Comparison of ENCODE assay signal across 14 mouse cellular contexts in the genomic region with DNA sequence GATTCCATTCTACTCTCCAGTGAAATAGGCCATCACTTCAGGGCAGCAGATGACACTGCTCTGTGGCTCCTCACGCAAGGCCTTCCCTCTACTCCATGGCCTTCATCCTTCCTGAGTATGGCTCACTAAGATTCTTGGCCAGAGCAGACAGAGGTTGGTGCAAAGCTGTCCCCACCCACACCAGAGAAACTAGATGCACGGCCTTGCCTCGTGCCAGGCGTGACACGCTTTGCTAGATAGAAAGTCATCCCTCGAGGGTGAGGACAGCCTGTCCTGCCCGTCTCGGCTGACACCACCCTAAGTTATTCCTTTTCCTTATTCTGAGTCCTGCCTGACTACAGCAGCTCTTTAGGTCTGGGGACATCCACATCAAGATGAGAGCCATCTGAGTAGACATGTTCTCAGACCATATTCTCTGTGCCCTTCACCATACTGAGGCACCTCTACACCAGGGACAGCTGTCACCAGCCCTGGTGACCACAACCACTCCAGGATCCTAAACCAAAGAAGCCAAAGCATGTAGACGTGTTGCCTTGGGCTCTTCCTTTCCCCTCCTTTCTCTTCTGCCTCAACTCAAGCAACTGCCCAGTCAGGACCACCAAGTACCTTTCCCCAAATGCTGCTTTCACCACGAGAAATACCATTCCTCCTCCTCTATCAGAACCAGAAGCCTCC.
A peak's percentile ranks its signal among the peaks of the same experiment; 100 is the strongest.
DNase-seq lines count a peak whose midpoint lies in the region; ATAC-seq lines count a peak whose summit lies in the region.
"Had no signal": no experiment of that assay in that cellular context is flagged by ENCODE, and none has a peak within 500 bp of the region (broad histone marks: within the 10 kb centered on the region; RNA-seq: fewer than 3 reads in every experiment).

No protein-coding gene starts in this region.

- no peaks in the 10 kb centered on the region for H3K9me3 ChIP-seq in heart, embryonic 13.5 days
- no peaks in the 10 kb centered on the region for H3K9me3 ChIP-seq in midbrain, embryonic 10.5 days (replicated peaks)
- H3K9me3 ChIP-seq in midbrain, embryonic 16.5 days (replicated peaks; ENCODE audit: control insufficient read depth, low read length, poor library complexity, severe bottlenecking) = no peaks in the 10 kb centered on the region
- no peaks in the 10 kb centered on the region for H3K9me3 ChIP-seq in hindbrain, embryonic 12.5 days (replicated peaks)
- H3K9me3 ChIP-seq: limb, embryonic 10.5 days; liver, embryonic 13.5 days had no signal

- 82% methylated on average over 10 of the region's 10 CpGs for WGBS in heart, embryonic 13.5 days
- 92% methylated on average over 10 of the region's 10 CpGs for WGBS in midbrain, embryonic 10.5 days
- 94% methylated on average over 10 of the region's 10 CpGs for WGBS in midbrain, embryonic 16.5 days
- WGBS in hindbrain, embryonic 12.5 days = 90% methylated on average over 10 of the region's 10 CpGs

- ATAC-seq in heart, embryonic 13.5 days (ENCODE audit: extremely low read depth, insufficient number of reproducible peaks, low FRiP score, low TSS enrichment) = no peak
- ATAC-seq in midbrain, embryonic 16.5 days = no peak
- no peak for ATAC-seq in hindbrain, embryonic 12.5 days (ENCODE audit: low FRiP score)

- intact Hi-C loops in heart, postnatal 25 days (cut with DNase I) = loop anchor here (5.0 kb wide), 1 partner anchor 38 kb away; no protein-coding TSS in a partner anchor

- no peaks in the 10 kb centered on the region for H3K36me3 ChIP-seq in heart, embryonic 13.5 days
- peaks cover 10% of the 10 kb centered on the region for H3K36me3 ChIP-seq in midbrain, embryonic 10.5 days
- H3K36me3 ChIP-seq in midbrain, embryonic 16.5 days (ENCODE audit: control insufficient read depth, insufficient read depth, low read length) = no peaks in the 10 kb centered on the region
- no peaks in the 10 kb centered on the region for H3K36me3 ChIP-seq in hindbrain, embryonic 12.5 days
- H3K36me3 ChIP-seq: liver, embryonic 13.5 days had no signal

- H3K27ac ChIP-seq in heart, embryonic 13.5 days (replicated peaks) = peak overlapping the region; percentile 63; the same call in 1 of the 2 replicates
- H3K27ac ChIP-seq in midbrain, embryonic 10.5 days (replicated peaks) = peak overlapping the region; percentile 47; the same call in 1 of the 2 replicates
- no peak overlapping the region for H3K27ac ChIP-seq in midbrain, embryonic 16.5 days (ENCODE audit: low read length)
- H3K27ac ChIP-seq in hindbrain, embryonic 12.5 days = peak overlapping the region; percentile 19; the same call in 1 of the 2 replicates
- H3K27ac ChIP-seq: liver, embryonic 13.5 days had no signal

- H3K4me1 ChIP-seq in heart, embryonic 13.5 days = peaks cover 68% of the 10 kb centered on the region
- H3K4me1 ChIP-seq in midbrain, embryonic 10.5 days = peaks cover 82% of the 10 kb centered on the region
- H3K4me1 ChIP-seq in midbrain, embryonic 16.5 days (ENCODE audit: control insufficient read depth, insufficient read depth, low read length) = peaks cover 13% of the 10 kb centered on the region
- peaks cover 52% of the 10 kb centered on the region for H3K4me1 ChIP-seq in hindbrain, embryonic 12.5 days

- no peak overlapping the region for H3K4me3 ChIP-seq in heart, embryonic 13.5 days
- no peak overlapping the region for H3K4me3 ChIP-seq in midbrain, embryonic 10.5 days
- H3K4me3 ChIP-seq in midbrain, embryonic 16.5 days (ENCODE audit: low read depth, low read length) = no peak overlapping the region
- H3K4me3 ChIP-seq in hindbrain, embryonic 12.5 days = no peak overlapping the region
- H3K4me3 ChIP-seq: limb, embryonic 10.5 days; liver, embryonic 13.5 days had no signal

- no peak overlapping the region for H3K4me2 ChIP-seq in heart, embryonic 13.5 days
- H3K4me2 ChIP-seq in midbrain, embryonic 16.5 days (ENCODE audit: low read length) = no peak overlapping the region
- H3K4me2 ChIP-seq in hindbrain, embryonic 12.5 days (replicated peaks) = no peak overlapping the region
- H3K4me2 ChIP-seq: liver, embryonic 13.5 days; midbrain, embryonic 11.5 days had no signal

- no peak overlapping the region for H3K9ac ChIP-seq in heart, embryonic 13.5 days
- H3K9ac ChIP-seq in midbrain, embryonic 16.5 days (ENCODE audit: low read depth, low read length) = no peak overlapping the region
- H3K9ac ChIP-seq in hindbrain, embryonic 12.5 days = no peak overlapping the region
- H3K9ac ChIP-seq: liver, embryonic 13.5 days had no signal

- DNase-seq in heart, postnatal 25 days (ENCODE audit: low spot score) = no peak
- DNase-seq in midbrain, embryonic 10.5 days (ENCODE audit: low spot score) = no peak
- peak; percentile 77 for DNase-seq in adrenal gland, postnatal 10 days
- no peak for DNase-seq in layer of hippocampus, adult 9-11 months
- DNase-seq in layer of hippocampus, adult 9-10 months (ENCODE audit: low spot score) = no peak
- DNase-seq: B cell, adult 2 months; heart, adult 18-20 months; heart, postnatal 10 days; liver, embryonic 13.5 days had no signal

- H3K27me3 ChIP-seq in heart, embryonic 13.5 days (replicated peaks) = no peaks in the 10 kb centered on the region
- no peaks in the 10 kb centered on the region for H3K27me3 ChIP-seq in midbrain, embryonic 10.5 days (ENCODE audit: low read depth, poor library complexity, severe bottlenecking)
- H3K27me3 ChIP-seq in midbrain, embryonic 16.5 days (ENCODE audit: control insufficient read depth, insufficient read depth, low read depth, low read length) = no peaks in the 10 kb centered on the region
- no peaks in the 10 kb centered on the region for H3K27me3 ChIP-seq in hindbrain, embryonic 12.5 days
- H3K27me3 ChIP-seq: liver, embryonic 13.5 days had no signal
